Mouse (Mus musculus): ENCODE measurements around the gene Brd7. TPM values are rescaled to one million over a fixed set of nuclear protein-coding genes. Genes with fewer than 3 reads are reported as not detected.

Brd7 gene
- polyA plus RNA-seq (2015; fragmentation: Nextera tagmentation; extraction: Ambion mirVana), result 60.3 and 64.4 TPM in 2 replicates

- peak within 1 kb of the TSS; percentile 96 for H3K4me3 ChIP-seq (ENCODE audit: low read length)
- H3K36me3 ChIP-seq (ENCODE audit: control insufficient read depth, insufficient read depth), result peaks cover 22% of the 10 kb centered on the region
- ATAC-seq (replicated peaks; ENCODE audit: extremely low read depth, insufficient read depth, low FRiP score), result peak; percentile 84
- H3K4me1 ChIP-seq (ENCODE audit: control insufficient read depth, insufficient read depth, low read length), result peaks cover 32% of the 10 kb centered on the region
- H3K27ac ChIP-seq (ENCODE audit: low read length), result peak within 1 kb of the TSS; percentile 91
- WGBS, result under 1% methylated on average over 85 of the region's 91 CpGs
- peak within 1 kb of the TSS; percentile 88 for H3K4me2 ChIP-seq (ENCODE audit: low read depth, low read length)
- H3K27me3 ChIP-seq (ENCODE audit: control insufficient read depth, insufficient read depth, low read length), result no peaks in the 10 kb centered on the region
- H3K9ac ChIP-seq (ENCODE audit: low read length), result peak within 1 kb of the TSS; percentile 99
- H3K9me3 ChIP-seq (replicated peaks; ENCODE audit: control insufficient read depth, low read length), result 0 out of 2 replicates have a peak, but pooled peaks cover 5% of the 10 kb centered on the region
Observed at GRCm38 (mm10) chr8:88361708-88362428, at the start of gene Brd7. Brd7 (minus strand) TSS chr8:88362194.

GRCm38 (mm10) chr8:88411461-88411860, 49.5 kb upstream of the Brd7 start:
- Histone ChIP-seq H3K27me3 (ENCODE audit: control insufficient read depth, insufficient read depth, low read length) (no peaks in the 10 kb centered on the region), H3K27ac (ENCODE audit: low read length) (no peak overlapping the region), H3K36me3 (ENCODE audit: control insufficient read depth, insufficient read depth) (no peaks in the 10 kb centered on the region), H3K9ac (ENCODE audit: low read length) (no peak overlapping the region), H3K9me3 (replicated peaks; ENCODE audit: control insufficient read depth, low read length) (peaks cover 1% of the 10 kb centered on the region), H3K4me3 (ENCODE audit: low read length) (no peak overlapping the region), H3K4me1 (ENCODE audit: control insufficient read depth, insufficient read depth, low read length) (peaks cover 4% of the 10 kb centered on the region), H3K4me2 (ENCODE audit: low read depth, low read length) (no peak overlapping the region)
- ATAC-seq (replicated peaks; ENCODE audit: extremely low read depth, insufficient read depth, low FRiP score), result no peak
- 71% methylated on average over 6 of the region's 6 CpGs for WGBS

GRCm38 (mm10) chr8:88409401-88409940, 47.5 kb upstream of the Brd7 start:
- peak overlapping the region; percentile 23 for H3K4me3 ChIP-seq (ENCODE audit: low read length)
- ATAC-seq (replicated peaks; ENCODE audit: extremely low read depth, insufficient read depth, low FRiP score), result 0 out of 2 replicates have a peak, but pooled peaks have one; percentile 14
- H3K27ac ChIP-seq (ENCODE audit: low read length), result no peak overlapping the region
- H3K4me2 ChIP-seq (ENCODE audit: low read depth, low read length), result peak overlapping the region; percentile 57
- no peak overlapping the region for H3K9ac ChIP-seq (ENCODE audit: low read length)
- 27% methylated on average over 11 of the region's 11 CpGs for WGBS
- no peaks in the 10 kb centered on the region for H3K27me3 ChIP-seq (ENCODE audit: control insufficient read depth, insufficient read depth, low read length)
- peaks cover 4% of the 10 kb centered on the region for H3K4me1 ChIP-seq (ENCODE audit: control insufficient read depth, insufficient read depth, low read length)
- peaks cover 4% of the 10 kb centered on the region for H3K9me3 ChIP-seq (replicated peaks; ENCODE audit: control insufficient read depth, low read length)
- no peaks in the 10 kb centered on the region for H3K36me3 ChIP-seq (ENCODE audit: control insufficient read depth, insufficient read depth)

GRCm38 (mm10) chr8:88407716-88408115, 45.7 kb upstream of the Brd7 start:
- 90% methylated on average over 6 of the region's 6 CpGs for WGBS
- H3K36me3 ChIP-seq (ENCODE audit: control insufficient read depth, insufficient read depth), result no peaks in the 10 kb centered on the region
- no peak overlapping the region for H3K9ac ChIP-seq (ENCODE audit: low read length)
- no peaks in the 10 kb centered on the region for H3K27me3 ChIP-seq (ENCODE audit: control insufficient read depth, insufficient read depth, low read length)
- H3K27ac ChIP-seq (ENCODE audit: low read length), result no peak overlapping the region
- peaks cover 4% of the 10 kb centered on the region for H3K9me3 ChIP-seq (replicated peaks; ENCODE audit: control insufficient read depth, low read length)
- H3K4me3 ChIP-seq (ENCODE audit: low read length), result no peak overlapping the region
- peaks cover 4% of the 10 kb centered on the region for H3K4me1 ChIP-seq (ENCODE audit: control insufficient read depth, insufficient read depth, low read length)
- H3K4me2 ChIP-seq (ENCODE audit: low read depth, low read length), result no peak overlapping the region
- no peak for ATAC-seq (replicated peaks; ENCODE audit: extremely low read depth, insufficient read depth, low FRiP score)

- H3K27ac ChIP-seq (ENCODE audit: low read length), result no peak overlapping the region
- WGBS, result 78% methylated on average over 4 of the region's 4 CpGs
- no peak for ATAC-seq (replicated peaks; ENCODE audit: extremely low read depth, insufficient read depth, low FRiP score)
Observed at GRCm38 (mm10) chr8:88398060-88398459, 36.1 kb upstream of the Brd7 start.

GRCm38 (mm10) chr8:88393298-88393697, 31.3 kb upstream of the Brd7 start:
- H3K4me1 ChIP-seq (ENCODE audit: control insufficient read depth, insufficient read depth, low read length), result no peaks in the 10 kb centered on the region
- WGBS, result 88% methylated on average over 3 of the region's 3 CpGs
- no peak overlapping the region for H3K4me2 ChIP-seq (ENCODE audit: low read depth, low read length)
- H3K27me3 ChIP-seq (ENCODE audit: control insufficient read depth, insufficient read depth, low read length), result no peaks in the 10 kb centered on the region
- no peak overlapping the region for H3K27ac ChIP-seq (ENCODE audit: low read length)
- no peaks in the 10 kb centered on the region for H3K36me3 ChIP-seq (ENCODE audit: control insufficient read depth, insufficient read depth)
- ATAC-seq (replicated peaks; ENCODE audit: extremely low read depth, insufficient read depth, low FRiP score), result no peak
- no peak overlapping the region for H3K4me3 ChIP-seq (ENCODE audit: low read length)
- no peaks in the 10 kb centered on the region for H3K9me3 ChIP-seq (replicated peaks; ENCODE audit: control insufficient read depth, low read length)
- H3K9ac ChIP-seq (ENCODE audit: low read length), result no peak overlapping the region

More at GRCm38 (mm10) chr8:88398060-88398459, 36.1 kb upstream of the Brd7 start:
- H3K27me3 ChIP-seq (ENCODE audit: control insufficient read depth, insufficient read depth, low read length), result no peaks in the 10 kb centered on the region
- no peaks in the 10 kb centered on the region for H3K4me1 ChIP-seq (ENCODE audit: control insufficient read depth, insufficient read depth, low read length)
- H3K4me3 ChIP-seq (ENCODE audit: low read length), result no peak overlapping the region
- no peaks in the 10 kb centered on the region for H3K9me3 ChIP-seq (replicated peaks; ENCODE audit: control insufficient read depth, low read length)
- no peak overlapping the region for H3K9ac ChIP-seq (ENCODE audit: low read length)
- no peaks in the 10 kb centered on the region for H3K36me3 ChIP-seq (ENCODE audit: control insufficient read depth, insufficient read depth)
- no peak overlapping the region for H3K4me2 ChIP-seq (ENCODE audit: low read depth, low read length)

- Histone ChIP-seq H3K4me3 (ENCODE audit: low read length) (no peak overlapping the region), H3K4me1 (ENCODE audit: control insufficient read depth, insufficient read depth, low read length) (no peaks in the 10 kb centered on the region), H3K36me3 (ENCODE audit: control insufficient read depth, insufficient read depth) (no peaks in the 10 kb centered on the region), H3K27ac (ENCODE audit: low read length) (no peak overlapping the region), H3K9me3 (replicated peaks; ENCODE audit: control insufficient read depth, low read length) (no peaks in the 10 kb centered on the region), H3K27me3 (ENCODE audit: control insufficient read depth, insufficient read depth, low read length) (no peaks in the 10 kb centered on the region), H3K4me2 (ENCODE audit: low read depth, low read length) (no peak overlapping the region), H3K9ac (ENCODE audit: low read length) (no peak overlapping the region)
- ATAC-seq (replicated peaks; ENCODE audit: extremely low read depth, insufficient read depth, low FRiP score), result no peak
- 91% methylated on average over 1 of the region's 1 CpGs for WGBS
Observed at GRCm38 (mm10) chr8:88390749-88391148, 28.8 kb upstream of the Brd7 start.

GRCm38 (mm10) chr8:88388691-88389239, 26.8 kb upstream of the Brd7 start:
- Histone ChIP-seq H3K4me1 (ENCODE audit: control insufficient read depth, insufficient read depth, low read length) (no peaks in the 10 kb centered on the region), H3K27me3 (ENCODE audit: control insufficient read depth, insufficient read depth, low read length) (no peaks in the 10 kb centered on the region), H3K4me2 (ENCODE audit: low read depth, low read length) (no peak overlapping the region), H3K27ac (ENCODE audit: low read length) (no peak overlapping the region), H3K9ac (ENCODE audit: low read length) (no peak overlapping the region), H3K4me3 (ENCODE audit: low read length) (no peak overlapping the region), H3K9me3 (replicated peaks; ENCODE audit: control insufficient read depth, low read length) (no peaks in the 10 kb centered on the region), H3K36me3 (ENCODE audit: control insufficient read depth, insufficient read depth) (no peaks in the 10 kb centered on the region)
- WGBS, result 65% methylated on average over 7 of the region's 7 CpGs
- ATAC-seq (replicated peaks; ENCODE audit: extremely low read depth, insufficient read depth, low FRiP score), result no peak

GRCm38 (mm10) chr8:88387874-88388273, 25.9 kb upstream of the Brd7 start:
- H3K9me3 ChIP-seq (replicated peaks; ENCODE audit: control insufficient read depth, low read length), result no peaks in the 10 kb centered on the region
- WGBS, result 64% methylated on average over 8 of the region's 8 CpGs
- no peak overlapping the region for H3K27ac ChIP-seq (ENCODE audit: low read length)
- no peak for ATAC-seq (replicated peaks; ENCODE audit: extremely low read depth, insufficient read depth, low FRiP score)
- no peaks in the 10 kb centered on the region for H3K27me3 ChIP-seq (ENCODE audit: control insufficient read depth, insufficient read depth, low read length)
- H3K4me1 ChIP-seq (ENCODE audit: control insufficient read depth, insufficient read depth, low read length), result no peaks in the 10 kb centered on the region
- no peak overlapping the region for H3K4me3 ChIP-seq (ENCODE audit: low read length)
- no peak overlapping the region for H3K9ac ChIP-seq (ENCODE audit: low read length)
- no peak overlapping the region for H3K4me2 ChIP-seq (ENCODE audit: low read depth, low read length)
- H3K36me3 ChIP-seq (ENCODE audit: control insufficient read depth, insufficient read depth), result no peaks in the 10 kb centered on the region

Data from heart, embryonic 16.5 days (tissue).